Mouse (Mus musculus) hindbrain, embryonic 12.5 days (tissue): ENCODE measurements around the gene Gm20911. TPM values are rescaled to one million over a fixed set of nuclear protein-coding genes. Genes with fewer than 3 reads are reported as not detected.
"Not testable (repeated sequence)": the region's sequence is repeated elsewhere in the genome, so short reads cannot be mapped to it uniquely, and the experiment has no call there.

Source experiments
- ATAC-seq: fragments of 200-750 bp; cut with Nextera tagmentation; 2 replicates; pipeline ENCODE4 v1.8.0; 2017; ENCODE audit warnings: moderate TSS enrichment; ENCODE audit not compliant: low FRiP score
- H3K27ac ChIP-seq: fragments of 300-500 bp; sonication (generic); 2 replicates; pipeline ENCODE4 v1.5.1; 2016; ENCODE audit warnings: mild to moderate bottlenecking
- H3K27me3 ChIP-seq: fragments of 300-500 bp; sonication (generic); 2 replicates; pipeline ENCODE4 v1.6.1; 2016; ENCODE audit warnings: mild to moderate bottlenecking
- H3K36me3 ChIP-seq: fragments of 300-500 bp; sonication (generic); 2 replicates; pipeline ENCODE4 v1.6.1; 2016; ENCODE audit warnings: mild to moderate bottlenecking
- H3K4me1 ChIP-seq: fragments of 300-500 bp; sonication (generic); 2 replicates; pipeline ENCODE4 v1.6.1; 2016
- H3K4me2 ChIP-seq: fragments of 300-500 bp; sonication (generic); replicated peaks from 2 replicates; pipeline ENCODE4 v1.6.1; 2016; ENCODE audit warnings: mild to moderate bottlenecking
- H3K4me3 ChIP-seq: fragments of 300-500 bp; sonication (generic); 2 replicates; pipeline ENCODE4 v1.5.1; 2016; ENCODE audit warnings: mild to moderate bottlenecking
- H3K9ac ChIP-seq: fragments of 300-500 bp; sonication (generic); 2 replicates; pipeline ENCODE4 v1.6.1; 2016; ENCODE audit warnings: mild to moderate bottlenecking, moderate library complexity
- H3K9me3 ChIP-seq: fragments of 300-500 bp; sonication (generic); replicated peaks from 2 replicates; pipeline ENCODE4 v1.6.1; 2016; ENCODE audit warnings: mild to moderate bottlenecking
- WGBS: fragments of 180-500 bp; shearing (Covaris S2); methylation state at CpG from one replicate; pipeline ENCODE4 v1.1.7; 2016; 5-methylcytosine and 5-hydroxymethylcytosine counted together
- polyA plus RNA-seq: library from polyadenylated mRNA; unstranded; fragments of >200 nt; fragmentation: Nextera tagmentation; extraction: Ambion mirVana; gene quantifications from 2 replicates; pipeline ENCODE4 v1.2.1, GENCODE M21; 2016

Gm20911 gene
- not detected in 2 replicates for polyA plus RNA-seq

DNA sequence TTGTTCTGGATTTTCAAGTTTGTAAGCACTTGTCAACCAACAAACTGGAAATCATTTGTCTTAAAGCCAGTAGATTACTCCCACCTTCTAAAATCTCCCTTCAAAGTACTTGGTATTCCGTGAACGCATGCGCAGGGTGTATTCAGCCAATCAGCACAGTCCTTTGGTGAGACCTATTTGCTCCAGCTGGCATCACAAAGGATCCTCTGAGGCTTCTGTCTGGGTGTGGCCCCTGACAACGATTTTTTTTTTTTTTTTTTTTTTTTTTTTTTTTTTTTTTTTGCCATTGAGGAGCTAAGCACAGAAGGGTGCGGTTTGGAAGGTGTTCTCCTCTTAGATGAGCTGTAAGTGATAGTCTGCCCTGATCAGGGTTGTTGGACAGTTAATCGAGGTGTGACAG lies at the start of gene Gm20911:
TSS of gene Gm20911 (plus strand) at position 301 of the 400 bp plus-strand sequence.
- H3K27me3 ChIP-seq, H3K9me3 ChIP-seq, H3K9ac ChIP-seq, H3K27ac ChIP-seq, H3K4me2 ChIP-seq, H3K4me1 ChIP-seq, H3K36me3 ChIP-seq, H3K4me3 ChIP-seq, ATAC-seq: not testable (repeated sequence)
- WGBS = no CpG with 5 or more reads among the region's 6 CpGs
